Mouse (Mus musculus): ENCODE measurements at regions not wholly inside any gene's neighbourhood (a gene's known extent, or its start where the extent isn't known, plus 50 kb on each side); places are given as distances from the start of the nearest gene placed in this dataset.
"Not testable (repeated sequence)": the region's sequence is repeated elsewhere in the genome, so short reads cannot be mapped to it uniquely, and the experiment has no call there.

- no peak for DNase-seq
These were observed 1267.5 kb downstream of the Pcdh9 start for GRCm38 (mm10) chr14:92622953-92623352.

DNA sequence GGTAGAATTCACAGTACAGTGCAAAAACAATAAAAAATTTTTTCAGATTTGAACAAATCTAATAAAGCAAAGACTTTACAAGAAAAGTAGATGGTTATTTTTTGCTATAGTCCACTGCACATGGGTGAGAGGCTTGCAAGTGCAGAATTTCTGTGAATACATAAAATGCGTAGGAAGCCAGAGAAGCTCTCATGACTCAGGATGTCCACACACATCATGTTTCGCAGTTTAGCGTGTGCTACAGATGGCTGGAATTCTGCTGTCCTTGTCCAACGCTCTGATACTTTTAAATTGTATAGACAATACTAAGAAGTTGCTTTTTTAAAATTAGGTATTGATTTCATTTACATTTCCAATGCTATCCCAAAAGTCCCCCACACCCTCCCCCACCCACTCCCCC is 1274.9 kb downstream of the Pcdh9 start:
- peak; percentile 32 for DNase-seq

GRCm38 (mm10) chr14:92593724-92594123 is 1296.8 kb downstream of the Pcdh9 start:
- no peak for DNase-seq

GRCm38 (mm10) chr14:92591592-92592198 is 1298.8 kb downstream of the Pcdh9 start:
- DNase-seq, result no peak

GRCm38 (mm10) chr14:92588236-92588635 is 1302.2 kb downstream of the Pcdh9 start:
- not testable (repeated sequence) for DNase-seq

DNA sequence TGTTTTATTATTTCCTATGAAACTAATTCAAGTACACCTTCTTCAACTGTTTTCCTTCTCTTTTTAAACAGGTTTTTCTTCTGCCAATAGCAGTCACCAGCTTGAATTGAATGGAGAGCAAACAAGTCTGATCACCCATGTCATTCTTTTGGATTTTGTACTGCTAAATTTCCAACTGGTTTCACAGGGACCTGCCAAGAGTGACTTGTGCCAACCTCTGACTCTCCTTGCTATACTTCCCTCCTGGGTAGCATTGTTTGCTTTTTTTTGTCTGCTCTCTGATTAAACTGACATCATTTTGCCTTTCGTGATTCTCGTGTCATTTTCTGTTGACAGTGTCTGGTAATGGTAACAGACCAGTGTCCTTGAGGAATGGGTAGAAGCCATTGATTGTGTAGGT is 1323.5 kb downstream of the Pcdh9 start:
- no peak for DNase-seq
